Mouse (Mus musculus) midbrain, postnatal 0 days (tissue): ENCODE data around the gene Polr3gl. TPM values are rescaled to one million over a fixed set of nuclear protein-coding genes. Genes with fewer than 3 reads are reported as not detected.

Source experiments
- ATAC-seq: fragments of 200-750 bp; cut with Nextera tagmentation; 2 replicates; pipeline ENCODE4 v1.8.0; 2017; ENCODE audit warnings: moderate number of reproducible peaks, mild to moderate bottlenecking, moderate TSS enrichment, moderate library complexity; ENCODE audit not compliant: low FRiP score
- DNase-seq: peaks from one replicate; pipeline ENCODE4 v3.0.0-alpha.2; 2015; ENCODE audit warnings: low spot score
- H3K27ac ChIP-seq: fragments of 300-500 bp; sonication (generic); 2 replicates; pipeline ENCODE4 v1.5.1; 2014; ENCODE audit warnings: low read depth, mild to moderate bottlenecking, low read length, mixed read lengths
- H3K27me3 ChIP-seq: fragments of 300-500 bp; sonication (generic); 2 replicates; pipeline ENCODE4 v1.6.1; 2014; ENCODE audit warnings: low read length, control low read depth, mixed read lengths; ENCODE audit not compliant: insufficient read depth
- H3K36me3 ChIP-seq: fragments of 300-500 bp; sonication (generic); 2 replicates; pipeline ENCODE4 v1.6.1; 2014; ENCODE audit warnings: low read length, control low read depth, mixed read lengths; ENCODE audit not compliant: insufficient read depth
- H3K4me1 ChIP-seq: fragments of 300-500 bp; sonication (generic); 2 replicates; pipeline ENCODE4 v1.6.1; 2014; ENCODE audit warnings: mild to moderate bottlenecking, control low read depth, antibody characterized with exemption, low read length, mixed read lengths; ENCODE audit not compliant: insufficient read depth
- H3K4me2 ChIP-seq: fragments of 300-500 bp; sonication (generic); 2 replicates; pipeline ENCODE4 v1.6.1; 2014; ENCODE audit warnings: low read depth, mild to moderate bottlenecking, low read length, mixed read lengths; ENCODE audit not compliant: poor library complexity, severe bottlenecking
- H3K4me3 ChIP-seq: fragments of 300-500 bp; sonication (generic); 2 replicates; pipeline ENCODE4 v1.5.1; 2014; ENCODE audit warnings: low read depth, mild to moderate bottlenecking, low read length, moderate library complexity
- H3K9ac ChIP-seq: fragments of 300-500 bp; sonication (generic); replicated peaks from 2 replicates; pipeline ENCODE4 v1.6.1; 2014; ENCODE audit warnings: mild to moderate bottlenecking, low read length, moderate library complexity, mixed read lengths; ENCODE audit not compliant: poor library complexity, severe bottlenecking
- H3K9me3 ChIP-seq: fragments of 300-500 bp; sonication (generic); 2 replicates; pipeline ENCODE4 v1.6.1; 2016; ENCODE audit warnings: low read length, control low read depth
- CTCF ChIP-seq: IDR thresholded peaks from 2 replicates; pipeline ENCODE4 v1.5.1; 2016; ENCODE audit warnings: antibody characterized with exemption, mild to moderate bottlenecking
- WGBS: fragments of 180-500 bp; shearing (Covaris S2); extraction: QIAGEN DNeasy Blood & Tissue Kit; methylation state at CpG from one replicate; pipeline ENCODE4 v1.1.7; 2014; 5-methylcytosine and 5-hydroxymethylcytosine counted together
- polyA plus RNA-seq: library from polyadenylated mRNA; unstranded; fragments of >200 nt; fragmentation: Nextera tagmentation; extraction: Ambion mirVana; gene quantifications from 2 replicates; pipeline ENCODE4 v1.2.1, GENCODE M21; 2015
- total RNA-seq: library from RNA; depleted of rRNA; stranded (reverse); fragments of >200 nt; gene quantifications from 2 replicates; pipeline ENCODE4 v1.2.3, GENCODE M21; 2014

Gene Polr3gl
- total and polyA plus RNA-seq, 2 experiments from 2014 or later: 16.2 to 32.0 TPM

DNA sequence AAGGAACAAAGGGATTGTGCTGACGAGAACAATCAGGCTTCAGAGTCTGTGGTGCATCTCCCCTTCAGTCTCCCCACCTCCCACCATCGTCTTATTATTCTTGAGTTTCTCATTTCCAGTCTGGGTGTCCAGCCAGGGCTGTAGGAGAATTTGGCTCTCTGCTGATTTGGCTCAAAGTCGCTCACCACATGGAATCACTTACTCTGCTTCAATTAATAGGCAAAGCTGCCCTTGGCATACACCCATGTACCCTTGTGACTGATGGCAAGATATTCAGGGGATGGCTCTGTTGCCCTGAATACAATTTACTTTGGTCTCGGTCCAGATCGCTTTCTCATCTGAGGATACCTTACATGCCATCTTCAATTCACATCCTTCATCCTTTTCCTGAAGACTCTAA lies 9.3 kb upstream of the Polr3gl start:
- no peaks in the 10 kb centered on the region for H3K36me3 ChIP-seq
- TF ChIP-seq CTCF: no peak
- peak overlapping the region; percentile 29; the same call in 1 of the 2 replicates for H3K9ac ChIP-seq
- H3K27ac ChIP-seq: no peak overlapping the region
- DNase-seq (peak; percentile 87), ATAC-seq (no peak)
- WGBS: 22% methylated on average over 5 of the region's 5 CpGs
- no peaks in the 10 kb centered on the region for H3K9me3 ChIP-seq
- H3K4me1 ChIP-seq: peaks cover 12% of the 10 kb centered on the region; the same call in 1 of the 2 replicates
- no peaks in the 10 kb centered on the region for H3K27me3 ChIP-seq
- peak overlapping the region; percentile 83; the same call in 1 of the 2 replicates for H3K4me3 ChIP-seq
- H3K4me2 ChIP-seq: peak overlapping the region; percentile 72

DNA sequence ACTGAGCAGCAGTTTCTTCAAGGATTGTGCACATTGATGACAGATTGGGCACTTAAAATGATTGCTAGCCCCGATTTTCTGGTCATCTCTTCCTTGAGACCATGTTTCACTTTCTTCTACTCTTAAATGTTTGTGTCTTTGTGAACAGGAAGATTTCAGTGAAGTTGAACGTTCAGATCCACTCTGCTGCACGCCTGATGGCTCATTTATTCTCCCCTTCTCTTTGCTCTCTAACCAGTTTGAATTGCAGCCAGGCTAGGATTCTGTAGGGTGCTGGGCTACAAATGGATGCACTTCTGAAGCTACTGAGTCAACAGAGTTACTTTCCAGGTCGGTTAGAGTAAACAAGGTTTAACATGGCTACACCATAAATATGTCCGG lies 8.7 kb upstream of the Polr3gl start:
- WGBS: 19% methylated on average over 5 of the region's 5 CpGs
- ATAC-seq (no peak), DNase-seq (peak; percentile 16)
- Histone ChIP-seq H3K4me1 (peaks cover 12% of the 10 kb centered on the region; the same call in 1 of the 2 replicates), H3K27ac (peak overlapping the region; percentile 38; the same call in 1 of the 2 replicates), H3K9me3 (no peaks in the 10 kb centered on the region), H3K9ac (peak overlapping the region; percentile 29), H3K27me3 (no peaks in the 10 kb centered on the region), H3K4me2 (peak overlapping the region; percentile 72), H3K4me3 (peak overlapping the region; percentile 83), H3K36me3 (no peaks in the 10 kb centered on the region)
- TF ChIP-seq CTCF: no peak

DNA sequence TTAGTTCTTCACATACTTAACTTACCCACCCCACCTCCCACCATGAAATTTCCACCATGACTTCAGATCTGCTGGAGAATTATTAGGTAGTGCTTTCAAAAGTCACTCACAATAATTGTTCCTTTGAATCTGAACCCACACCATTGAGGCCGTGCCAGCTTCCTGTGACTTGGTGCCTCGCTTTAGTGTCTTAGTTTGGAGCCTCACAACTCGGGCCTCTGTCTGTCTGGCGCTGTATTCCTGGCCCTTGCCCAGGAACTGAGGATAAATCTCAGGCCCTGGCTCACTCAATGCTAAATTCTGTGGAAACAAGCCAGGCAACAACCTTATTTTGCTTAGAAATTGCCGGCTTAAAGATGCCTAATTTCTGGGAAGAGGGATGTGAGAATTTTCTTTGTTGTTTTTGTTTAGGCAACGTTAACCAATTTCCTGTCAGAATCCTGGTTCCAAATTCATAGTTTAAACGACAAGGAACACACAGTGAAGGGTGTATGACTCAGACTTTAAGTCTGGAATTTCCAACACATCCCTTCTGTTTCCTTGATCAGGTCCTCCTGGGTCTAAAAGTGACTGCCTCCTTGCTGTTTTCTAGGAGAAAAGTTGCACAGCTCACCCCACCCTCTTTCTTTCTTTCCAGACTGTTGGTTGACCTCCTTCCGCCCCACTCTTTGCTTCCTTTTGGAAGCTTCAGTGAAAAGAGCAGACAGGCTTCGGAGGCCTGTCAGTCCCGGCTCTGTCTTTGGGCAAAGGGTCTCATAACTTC lies 8.1 kb upstream of the Polr3gl start:
- H3K4me2 ChIP-seq: peak overlapping the region; percentile 72
- no peak for TF ChIP-seq CTCF
- peak overlapping the region; percentile 80 for H3K9ac ChIP-seq
- no peaks in the 10 kb centered on the region for H3K36me3 ChIP-seq
- peak overlapping the region; percentile 59 for H3K27ac ChIP-seq
- peak overlapping the region; percentile 83 for H3K4me3 ChIP-seq
- peaks cover 12% of the 10 kb centered on the region; the same call in 1 of the 2 replicates for H3K4me1 ChIP-seq
- DNase-seq: peak; percentile 75
- 8% methylated on average over 10 of the region's 10 CpGs for WGBS
- ATAC-seq: no peak
- H3K27me3 ChIP-seq: no peaks in the 10 kb centered on the region
- H3K9me3 ChIP-seq: no peaks in the 10 kb centered on the region

DNA sequence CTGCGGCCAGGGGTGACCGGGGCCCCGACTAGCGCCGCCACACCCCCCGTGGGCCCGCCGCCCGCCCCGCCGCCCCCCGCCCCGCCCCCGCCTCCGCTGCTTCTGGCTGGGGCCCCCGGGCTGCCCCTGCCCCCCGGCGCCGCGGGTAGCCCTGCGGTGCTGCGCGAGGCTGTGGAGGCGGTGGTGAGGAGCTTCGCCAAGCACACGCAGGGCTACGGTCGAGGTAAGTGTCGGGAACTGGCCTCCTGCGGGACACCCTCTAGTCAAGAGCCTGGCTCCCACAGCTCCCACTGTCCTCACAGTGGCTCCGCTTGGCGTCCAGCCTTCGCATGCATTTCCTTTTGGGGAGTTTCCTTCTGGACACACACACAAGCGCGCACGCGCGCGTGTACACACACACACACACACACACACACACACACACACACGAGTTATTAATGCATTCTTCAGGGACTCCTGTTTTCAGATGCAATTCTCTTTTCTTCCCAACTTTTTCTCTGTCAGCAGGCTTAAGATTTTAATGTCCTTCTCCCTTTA lies 7.3 kb upstream of the Polr3gl start:
- Histone ChIP-seq H3K36me3 (no peaks in the 10 kb centered on the region), H3K4me1 (peaks cover 12% of the 10 kb centered on the region; the same call in 1 of the 2 replicates), H3K27me3 (no peaks in the 10 kb centered on the region), H3K4me3 (peak overlapping the region; percentile 83), H3K4me2 (peak overlapping the region; percentile 72), H3K27ac (peak overlapping the region; percentile 83), H3K9me3 (no peaks in the 10 kb centered on the region), H3K9ac (peak overlapping the region; percentile 80)
- peak; percentile 57 for ATAC-seq
- TF ChIP-seq CTCF: no peak
- DNase-seq: peak; percentile 76
- under 1% methylated on average over 17 of the region's 40 CpGs for WGBS

GRCm38 (mm10) chr3:96600639-96601250 lies 6.8 kb upstream of the Polr3gl start, which contains the start of gene Lix1l:
Gene Lix1l (plus strand): TSS chr3:96601149.
- Histone ChIP-seq H3K9ac (peak within 1 kb of the TSS; percentile 80), H3K9me3 (no peaks in the 10 kb centered on the region), H3K27me3 (no peaks in the 10 kb centered on the region), H3K4me1 (peaks cover 16% of the 10 kb centered on the region; the same call in 1 of the 2 replicates), H3K27ac (peak within 1 kb of the TSS; percentile 83), H3K4me3 (peak within 1 kb of the TSS; percentile 83), H3K4me2 (peak within 1 kb of the TSS; percentile 72), H3K36me3 (no peaks in the 10 kb centered on the region)
- WGBS: under 1% methylated on average over 27 of the region's 27 CpGs
- ATAC-seq: peak; percentile 87
- DNase-seq: peak; percentile 98
- no peak for TF ChIP-seq CTCF
